Mouse (Mus musculus) megakaryocyte progenitor cell, adult 5-6 weeks (primary cell): Measurements from ENCODE around the gene Fuk. TPM values are rescaled to one million over a fixed set of nuclear protein-coding genes. Genes with fewer than 3 reads are reported as not detected.
"Not testable (repeated sequence)": the region's sequence is repeated elsewhere in the genome, so short reads cannot be mapped to it uniquely, and the experiment has no call there.

Experiments used
- ATAC-seq: replicated peaks from 2 replicates; pipeline ENCODE4 v1.8.0; 2016; ENCODE audit warnings: mild to moderate bottlenecking, moderate TSS enrichment, inconsistent platforms; ENCODE audit not compliant: poor library complexity
- total RNA-seq, 2 experiments: library from RNA; stranded (forward) in 1 of 2; stranded (reverse) in 1 of 2; fragments of 157-497, 149-512 nt in 1 of 2; fragments of 200-1000 nt in 1 of 2; gene quantifications; 2 replicates each; pipeline versions ENCODE4 v1.2.3 to v1.2.4; 2015 to 2017

Gene Fuk
- total RNA-seq, 2 experiments from 2014 or later, result 2.6 to 6.0 TPM

- no peak for ATAC-seq
Observed at GRCm38 (mm10) chr8:110881741-110882310, 20.5 kb downstream of the Fuk start.

- ATAC-seq, result peak; percentile 88
Observed at GRCm38 (mm10) chr8:110877862-110878261, 24.4 kb downstream of the Fuk start.

GRCm38 (mm10) chr8:110870501-110870900, 31.8 kb downstream of the Fuk start:
- no peak for ATAC-seq

GRCm38 (mm10) chr8:110861347-110862025, 40.8 kb downstream of the Fuk start:
- ATAC-seq, result not testable (repeated sequence)

GRCm38 (mm10) chr8:110859651-110860501, 42.4 kb downstream of the Fuk start:
- peak; percentile 85 for ATAC-seq

- ATAC-seq, result peak; percentile 58
Observed at GRCm38 (mm10) chr8:110856760-110857461, 45.4 kb downstream of the Fuk start.

GRCm38 (mm10) chr8:110856073-110856472, 46.2 kb downstream of the Fuk start:
- not testable (repeated sequence) for ATAC-seq

- ATAC-seq, result no peak
Observed at GRCm38 (mm10) chr8:110851186-110851585, 51.1 kb downstream of the Fuk start.

- ATAC-seq, result no peak
Observed at GRCm38 (mm10) chr8:110847645-110848495, 54.4 kb downstream of the Fuk start.

- peak; percentile 17; the same call in 1 of the 2 replicates for ATAC-seq
Observed at GRCm38 (mm10) chr8:110847171-110847549, 55.1 kb downstream of the Fuk start.

- peak; percentile 93 for ATAC-seq
Observed at GRCm38 (mm10) chr8:110846405-110847170, 55.7 kb downstream of the Fuk start, which contains the start of the genes Cog4 and Sf3b3. Cog4 (plus strand) TSS chr8:110846600. Sf3b3 (minus strand) TSS chr8:110846787.

- no peak for ATAC-seq
Observed at GRCm38 (mm10) chr8:110845821-110846404, 56.4 kb downstream of the Fuk start.

- no peak for ATAC-seq
Observed at GRCm38 (mm10) chr8:110844941-110845340, 57.3 kb downstream of the Fuk start.

GRCm38 (mm10) chr8:110843207-110843606, 59.1 kb downstream of the Fuk start:
- ATAC-seq, result no peak

- ATAC-seq, result no peak
Observed at GRCm38 (mm10) chr8:110842012-110842574, 60.2 kb downstream of the Fuk start.
